Mouse (Mus musculus) kidney, adult 2 months (tissue): ENCODE measurements around the gene Tmem207. TPM values are rescaled to one million over a fixed set of nuclear protein-coding genes. Genes with fewer than 3 reads are reported as not detected.
A peak's percentile ranks its signal among the peaks of the same experiment; 100 is the strongest.

Experiments
- DNase-seq: peaks from one replicate; pipeline ENCODE4 v3.0.0; 2021
- H3K27ac ChIP-seq: fragments of 200-500 bp; 2 replicates; pipeline ENCODE4 v1.5.1; 2012; ENCODE audit warnings: low read depth, low read length, control low read depth, inconsistent platforms; ENCODE audit not compliant: insufficient read depth
- H3K27me3 ChIP-seq: fragments of 200-500 bp; replicated peaks from 2 replicates; pipeline ENCODE4 v1.6.1; 2012; ENCODE audit warnings: mild to moderate bottlenecking, moderate library complexity, low read length, inconsistent platforms; ENCODE audit not compliant: control insufficient read depth, insufficient read depth
- H3K36me3 ChIP-seq: fragments of 200-500 bp; 2 replicates; pipeline ENCODE4 v1.6.1; 2012; ENCODE audit warnings: mild to moderate bottlenecking, moderate library complexity, low read length, inconsistent platforms; ENCODE audit not compliant: control insufficient read depth, insufficient read depth
- H3K4me1 ChIP-seq: fragments of 200-500 bp; 2 replicates; pipeline ENCODE4 v1.6.1; 2011; ENCODE audit warnings: low read length; ENCODE audit not compliant: control insufficient read depth, insufficient read depth
- H3K4me3 ChIP-seq: fragments of 200-500 bp; 2 replicates; pipeline ENCODE4 v1.5.1; 2011; ENCODE audit warnings: mild to moderate bottlenecking, low read depth, low read length, control low read depth; ENCODE audit not compliant: insufficient read depth
- CTCF ChIP-seq: fragments of 200-500 bp; conservative IDR thresholded peaks from 2 replicates; pipeline ENCODE4 v1.5.1; 2011; ENCODE audit warnings: low read depth, mild to moderate bottlenecking, control low read depth, low read length, moderate library complexity, mixed read lengths; ENCODE audit not compliant: insufficient read depth, insufficient read length
- POLR2A ChIP-seq: fragments of 200-500 bp; IDR thresholded peaks from one replicate; pipeline ENCODE4 v1.6.1; 2011; ENCODE audit warnings: low read depth, low read length, control low read depth
- WGBS: fragments of 180-500 bp; shearing (Covaris S2); methylation state at CpG from one replicate; pipeline ENCODE4 v1.1.7; 2018; 5-methylcytosine and 5-hydroxymethylcytosine counted together
- polyA plus RNA-seq: library from polyadenylated mRNA; depleted of rRNA; stranded (reverse); fragments of >200 nt; gene quantifications from 2 replicates; pipeline ENCODE4 v1.2.3, GENCODE M21; 2012; rRNA removed

The Tmem207 gene
- polyA plus RNA-seq = 7.2 and 7.8 TPM in 2 replicates

DNA sequence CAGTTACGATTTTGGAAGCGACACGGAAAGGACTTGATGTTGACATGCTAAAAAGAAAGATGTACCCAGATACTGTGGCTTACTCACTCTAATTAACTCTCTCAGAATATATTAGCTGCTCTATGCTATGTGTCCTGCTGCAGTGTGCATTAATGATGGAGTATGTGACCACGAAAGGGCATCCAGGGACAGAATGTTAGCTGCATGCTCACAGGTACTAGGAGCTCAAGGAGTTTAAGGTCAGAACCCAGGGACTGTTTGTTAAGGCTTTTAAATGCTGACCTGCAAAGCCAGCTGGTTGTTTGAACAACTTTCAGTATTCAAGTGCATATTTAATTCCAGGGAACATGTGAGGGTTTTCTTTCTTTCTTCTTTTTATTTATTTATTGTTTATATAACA lies at the start of gene Tmem207:
Gene Tmem207, minus strand, starts transcription at position 101 of the 400 bp plus-strand sequence.
- no peak within 1 kb of the TSS for H3K4me3 ChIP-seq
- no peaks in the 10 kb centered on the region for H3K36me3 ChIP-seq
- peak within 1 kb of the TSS; percentile 50 for H3K27ac ChIP-seq
- H3K4me1 ChIP-seq = peaks cover 2% of the 10 kb centered on the region
- WGBS = 82% methylated on average over 4 of the region's 4 CpGs
- no peaks in the 10 kb centered on the region for H3K27me3 ChIP-seq
- DNase-seq = peak; percentile 24
- TF ChIP-seq POLR2A (no peak), CTCF (no peak)

DNA sequence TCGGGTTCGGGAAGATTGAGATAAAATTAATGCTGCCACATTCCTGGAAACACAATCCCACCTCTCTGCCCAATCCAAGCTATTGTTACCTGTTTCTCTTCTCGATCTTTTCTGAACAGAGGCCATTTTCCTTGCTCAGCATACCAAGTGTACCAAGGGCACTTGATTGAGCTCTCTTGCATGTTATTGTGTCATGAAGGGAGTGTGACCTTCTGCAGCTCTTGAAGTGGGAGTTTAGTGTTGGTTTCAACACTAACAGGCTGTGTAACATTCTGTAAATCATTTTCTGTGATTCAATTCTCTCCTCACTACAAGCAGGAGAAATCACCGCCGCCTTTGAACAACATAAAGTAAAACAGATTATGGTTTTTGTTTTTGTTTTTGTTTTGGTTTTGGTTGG lies 47.6 kb upstream of the Tmem207 start:
- Histone ChIP-seq H3K4me3 (no peak overlapping the region), H3K4me1 (no peaks in the 10 kb centered on the region), H3K27me3 (no peaks in the 10 kb centered on the region), H3K36me3 (no peaks in the 10 kb centered on the region), H3K27ac (no peak overlapping the region)
- 51% methylated on average over 5 of the region's 5 CpGs for WGBS
- DNase-seq = no peak
- TF ChIP-seq CTCF (no peak), POLR2A (no peak)

DNA sequence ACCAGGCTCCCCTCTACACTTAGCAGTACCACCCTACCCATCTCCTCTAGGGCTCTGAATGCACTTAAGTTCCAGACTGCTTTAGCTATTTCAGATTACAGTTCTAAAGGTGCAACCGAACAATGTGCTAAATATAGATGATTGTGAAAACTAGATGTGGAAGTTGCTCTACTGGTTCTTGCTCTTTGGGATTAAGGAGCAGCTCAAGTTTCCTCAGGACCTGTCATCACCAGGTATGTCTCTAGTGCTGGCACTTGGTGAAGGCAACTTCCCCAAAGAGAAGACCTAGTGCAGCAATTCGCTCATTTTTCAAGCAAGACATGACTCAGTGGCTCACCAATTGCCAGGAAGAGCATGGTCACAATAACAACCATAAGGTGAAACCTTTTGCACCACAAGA lies 45.3 kb upstream of the Tmem207 start:
- no peaks in the 10 kb centered on the region for H3K4me1 ChIP-seq
- WGBS = 87% methylated on average over 2 of the region's 2 CpGs
- H3K27me3 ChIP-seq = no peaks in the 10 kb centered on the region
- H3K27ac ChIP-seq = no peak overlapping the region
- H3K36me3 ChIP-seq = no peaks in the 10 kb centered on the region
- no peak for TF ChIP-seq CTCF
- no peak for TF ChIP-seq POLR2A
- no peak for DNase-seq
- H3K4me3 ChIP-seq = no peak overlapping the region

DNA sequence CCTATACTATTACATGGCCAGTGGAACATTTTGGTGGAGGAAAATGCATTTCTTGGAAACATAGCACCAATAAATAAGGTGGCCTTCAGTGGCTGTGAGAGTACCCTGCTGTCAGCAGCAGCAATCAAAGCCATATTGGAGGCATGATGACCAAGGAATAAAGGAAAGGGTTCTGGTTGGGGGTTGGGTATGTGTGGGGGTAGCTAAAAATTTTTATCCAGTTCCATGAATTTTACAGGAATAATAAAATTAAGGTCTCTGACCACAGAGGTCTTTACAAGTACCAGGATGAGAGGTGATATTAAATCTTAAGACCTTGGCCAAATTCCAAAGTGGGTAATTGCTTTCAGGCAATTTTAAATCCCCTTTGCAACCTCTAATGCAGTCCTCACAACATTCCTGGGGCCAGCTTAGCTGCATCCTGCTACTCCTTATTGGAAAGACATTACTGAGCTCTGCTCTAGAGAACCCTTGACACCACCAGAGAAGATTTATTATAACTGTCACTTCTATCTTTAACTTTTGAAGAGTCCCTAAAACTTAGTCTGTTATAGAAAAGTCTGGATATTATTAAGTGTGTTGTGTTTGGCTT lies 42.9 kb upstream of the Tmem207 start:
- no peak for DNase-seq
- Histone ChIP-seq H3K4me1 (no peaks in the 10 kb centered on the region), H3K36me3 (no peaks in the 10 kb centered on the region), H3K27me3 (no peaks in the 10 kb centered on the region), H3K4me3 (no peak overlapping the region), H3K27ac (no peak overlapping the region)
- TF ChIP-seq CTCF (no peak), POLR2A (no peak)

DNA sequence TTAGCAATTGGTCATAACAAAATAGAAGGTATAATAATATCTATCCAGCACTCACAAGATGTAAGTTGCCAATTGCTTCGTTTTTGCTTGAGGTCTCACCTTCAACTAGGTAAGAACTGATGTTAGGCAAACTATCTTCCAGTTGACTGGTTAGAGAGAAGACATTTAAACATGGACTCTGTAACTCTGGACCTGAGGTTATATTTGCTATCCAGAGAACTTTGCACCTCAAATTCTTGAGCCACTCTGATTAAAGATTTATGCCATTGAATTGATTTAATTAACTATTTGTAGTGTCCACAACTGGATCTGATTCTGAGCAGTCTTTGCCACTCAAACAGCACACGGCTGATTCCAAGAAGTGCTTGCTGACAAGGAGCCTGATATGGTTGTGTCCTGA lies 36.2 kb upstream of the Tmem207 start:
- Histone ChIP-seq H3K4me1 (no peaks in the 10 kb centered on the region), H3K27ac (no peak overlapping the region), H3K36me3 (no peaks in the 10 kb centered on the region), H3K27me3 (no peaks in the 10 kb centered on the region), H3K4me3 (no peak overlapping the region)
- DNase-seq = peak; percentile 16
- no peak for TF ChIP-seq POLR2A
- no peak for TF ChIP-seq CTCF
- WGBS = 54% methylated on average over 2 of the region's 2 CpGs

DNA sequence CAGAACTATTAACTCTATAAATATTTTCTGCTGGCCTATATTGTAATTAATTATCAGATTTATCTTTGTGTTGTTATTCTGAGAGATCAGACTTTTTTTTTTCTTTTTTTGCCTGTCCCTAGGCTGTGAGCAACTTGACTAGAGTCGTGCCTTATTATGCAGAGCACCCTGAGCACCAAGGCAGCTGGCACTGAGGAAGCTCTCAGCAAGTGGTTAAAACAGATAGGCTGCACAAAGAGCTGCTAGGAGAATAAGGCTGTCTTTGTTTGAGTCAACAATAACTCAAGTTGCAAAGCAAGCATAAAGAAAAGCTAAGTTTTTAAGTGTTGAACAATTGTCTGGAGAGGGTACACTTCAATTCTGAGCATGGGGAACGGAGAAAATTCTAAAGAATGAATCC lies 35.2 kb upstream of the Tmem207 start:
- no peak for TF ChIP-seq CTCF
- TF ChIP-seq POLR2A = no peak
- 68% methylated on average over 2 of the region's 2 CpGs for WGBS
- H3K27ac ChIP-seq = no peak overlapping the region
- H3K36me3 ChIP-seq = no peaks in the 10 kb centered on the region
- H3K4me3 ChIP-seq = no peak overlapping the region
- H3K4me1 ChIP-seq = no peaks in the 10 kb centered on the region
- H3K27me3 ChIP-seq = no peaks in the 10 kb centered on the region
- DNase-seq = no peak

DNA sequence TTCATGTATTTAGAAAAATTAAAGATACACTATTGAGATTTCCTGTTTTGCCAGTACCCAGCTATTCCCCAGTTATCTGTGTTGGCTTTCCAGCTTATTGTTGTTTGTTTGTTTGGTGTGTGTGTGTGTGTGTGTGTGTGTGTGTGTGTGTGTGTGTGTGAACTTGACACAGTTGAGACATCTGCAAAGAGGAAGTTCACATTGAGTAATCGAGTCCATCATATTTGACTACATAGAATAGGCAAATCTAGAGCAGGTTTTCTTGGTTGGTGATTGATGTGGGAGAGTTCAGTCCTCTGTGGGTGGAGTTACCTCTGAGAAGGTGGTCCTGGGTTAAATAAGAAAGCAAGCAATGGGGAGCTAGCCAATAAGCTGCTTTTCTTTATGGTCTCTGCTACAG lies 32.2 kb upstream of the Tmem207 start:
- no peak for TF ChIP-seq POLR2A
- no peak for TF ChIP-seq CTCF
- Histone ChIP-seq H3K36me3 (no peaks in the 10 kb centered on the region), H3K4me1 (no peaks in the 10 kb centered on the region), H3K4me3 (no peak overlapping the region), H3K27ac (no peak overlapping the region), H3K27me3 (no peaks in the 10 kb centered on the region)
- no peak for DNase-seq
- 87% methylated on average over 1 of the region's 1 CpGs for WGBS

DNA sequence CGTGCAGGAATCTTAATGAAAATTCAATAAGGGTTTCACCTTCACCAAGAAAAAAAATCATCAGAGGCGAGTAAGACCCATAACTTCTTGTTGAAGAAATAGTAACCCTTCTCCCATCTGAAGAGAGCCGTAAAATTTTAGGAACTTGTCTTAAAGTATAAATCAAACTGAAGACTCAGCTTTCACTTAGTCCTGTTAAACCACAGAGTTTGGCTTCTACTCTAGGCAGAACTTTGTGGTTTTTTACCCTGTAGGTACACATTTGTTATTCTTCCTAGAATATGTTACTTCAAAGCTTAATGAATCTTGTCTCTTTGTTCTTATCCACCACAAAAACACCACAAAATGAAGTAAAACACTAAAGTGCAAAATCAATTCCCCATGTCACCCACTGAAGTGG lies 25.7 kb upstream of the Tmem207 start:
- Histone ChIP-seq H3K27me3 (no peaks in the 10 kb centered on the region), H3K4me1 (no peaks in the 10 kb centered on the region), H3K4me3 (no peak overlapping the region), H3K36me3 (no peaks in the 10 kb centered on the region), H3K27ac (no peak overlapping the region)
- whole genome bisulfite sequencing = 61% methylated on average over 3 of the region's 3 CpGs
- no peak for TF ChIP-seq POLR2A
- no peak for TF ChIP-seq CTCF
- DNase-seq = no peak
